8 mouse cellular contexts compared by ENCODE assay signal in the genomic region with DNA sequence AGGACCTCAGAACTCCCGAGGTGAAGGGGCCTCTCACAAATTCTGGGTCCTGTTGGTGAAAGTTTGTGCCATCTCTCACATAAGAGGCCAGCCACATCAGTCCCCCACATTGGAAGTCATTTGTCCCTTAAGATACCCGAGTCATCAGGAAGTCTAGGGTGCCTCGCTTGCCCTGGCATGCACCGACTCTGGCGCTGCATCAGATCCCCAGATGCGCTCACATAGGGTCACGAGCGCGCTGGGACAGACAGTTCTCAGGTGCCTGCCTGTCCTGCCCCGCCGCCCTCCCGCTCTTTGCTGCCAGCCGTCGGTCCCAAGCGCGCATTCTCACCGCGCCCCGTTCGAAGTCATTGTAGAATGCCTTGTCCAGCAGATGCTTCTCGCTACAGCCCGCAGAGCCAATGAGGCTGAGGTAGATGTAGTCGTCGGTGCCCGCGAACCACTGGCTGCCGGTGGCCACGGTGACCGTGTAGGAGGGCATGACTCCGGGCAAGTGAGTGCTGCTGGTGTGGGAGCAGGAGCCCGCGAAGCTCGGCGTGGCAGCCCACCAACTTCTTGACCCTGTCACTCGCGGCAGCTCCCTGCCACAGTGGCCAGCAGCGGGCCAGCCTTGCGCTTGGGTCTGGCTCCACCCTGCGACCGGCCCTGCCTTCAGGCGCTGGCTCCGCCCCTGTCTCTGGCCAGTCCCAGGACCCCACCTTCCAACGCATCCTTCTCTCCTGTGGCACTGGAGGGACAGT. TPM values are rescaled to one million over a fixed set of nuclear protein-coding genes. Genes with fewer than 3 reads are reported as not detected.
DNase-seq lines count a peak whose midpoint lies in the region; ATAC-seq lines count a peak whose summit lies in the region.

A gene (minus strand): TSS at position 635 of the 740 bp plus-strand sequence.

- peaks cover 37% of the 10 kb centered on the region for H3K27me3 ChIP-seq in embryonic facial prominence, embryonic 14.5 days (replicated peaks; ENCODE audit: control insufficient read depth, insufficient read depth, low read length)
- peaks cover 36% of the 10 kb centered on the region for H3K27me3 ChIP-seq in heart, embryonic 12.5 days (replicated peaks)

- H3K36me3 ChIP-seq in embryonic facial prominence, embryonic 14.5 days (ENCODE audit: control insufficient read depth, insufficient read depth, low read length): no peaks in the 10 kb centered on the region
- no peaks in the 10 kb centered on the region for H3K36me3 ChIP-seq in heart, embryonic 12.5 days

- H3K4me2 ChIP-seq in embryonic facial prominence, embryonic 14.5 days (ENCODE audit: low read depth, low read length): peak within 1 kb of the TSS; percentile 53
- H3K4me2 ChIP-seq in heart, embryonic 12.5 days: peak within 1 kb of the TSS; percentile 85

- peak; percentile 10 for DNase-seq in right cerebral cortex, postnatal 14 days
- no peak for DNase-seq in right cerebral cortex, postnatal 36 days (ENCODE audit: low spot score in 2 of 2)
- DNase-seq in embryonic facial prominence, embryonic 14.5 days (ENCODE audit: low spot score): no peak
- DNase-seq in kidney, postnatal 14 days: peak; percentile 23
- DNase-seq in thymus, adult 18-20 months: no peak
- DNase-seq in layer of hippocampus, adult 9-10 months (ENCODE audit: low spot score): no peak

- H3K9me3 ChIP-seq in embryonic facial prominence, embryonic 14.5 days (ENCODE audit: control insufficient read depth, low read length): no peaks in the 10 kb centered on the region
- H3K9me3 ChIP-seq in heart, embryonic 12.5 days (replicated peaks): no peaks in the 10 kb centered on the region

- 0 out of 2 replicates have a peak within 1 kb of the TSS, but pooled peaks have one; percentile 19 for H3K9ac ChIP-seq in embryonic facial prominence, embryonic 14.5 days (ENCODE audit: low read depth, low read length)
- H3K9ac ChIP-seq in heart, embryonic 12.5 days: peak within 1 kb of the TSS; percentile 51

- 0 out of 2 replicates have a peak, but pooled peaks cover 6% of the 10 kb centered on the region for H3K4me1 ChIP-seq in embryonic facial prominence, embryonic 14.5 days (ENCODE audit: control insufficient read depth, insufficient read depth, low read length)
- H3K4me1 ChIP-seq in heart, embryonic 12.5 days (replicated peaks): 0 out of 2 replicates have a peak, but pooled peaks cover 7% of the 10 kb centered on the region

- ATAC-seq in embryonic facial prominence, embryonic 14.5 days (ENCODE audit: low read depth): no peak
- no peak for ATAC-seq in heart, embryonic 12.5 days (ENCODE audit: insufficient number of reproducible peaks, low FRiP score)
- peak; percentile 33 for ATAC-seq in megakaryocyte progenitor cell, adult 5-6 weeks (replicated peaks; ENCODE audit: poor library complexity)

- H3K4me3 ChIP-seq in embryonic facial prominence, embryonic 14.5 days (ENCODE audit: low read depth, low read length): peak within 1 kb of the TSS; percentile 30
- H3K4me3 ChIP-seq in heart, embryonic 12.5 days: peak within 1 kb of the TSS; percentile 49

- H3K27ac ChIP-seq in embryonic facial prominence, embryonic 14.5 days (replicated peaks; ENCODE audit: low read depth, low read length): no peak within 1 kb of the TSS
- H3K27ac ChIP-seq in heart, embryonic 12.5 days (ENCODE audit: poor library complexity, severe bottlenecking): no peak within 1 kb of the TSS

- WGBS in embryonic facial prominence, embryonic 14.5 days: 3% methylated on average over 31 of the region's 43 CpGs
- WGBS in heart, embryonic 12.5 days: 4% methylated on average over 43 of the region's 43 CpGs

RNA-seq across cellular contexts. Expression of the gene that starts here (rescaled TPM):
- polyA plus RNA-seq in embryonic facial prominence, embryonic 14.5 days (2014; fragmentation: Nextera tagmentation; extraction: Ambion mirVana): 2.0 and 2.4 TPM in 2 replicates
- polyA plus RNA-seq in heart, embryonic 12.5 days (2016; fragmentation: Nextera tagmentation; extraction: Ambion mirVana): 2.6 and 2.7 TPM in 2 replicates
- total RNA-seq in megakaryocyte progenitor cell, adult 5-6 weeks (2015): 8.1 and 9.5 TPM in 2 replicates
- total RNA-seq in megakaryocyte progenitor cell, adult 5-6 weeks (2017): 5.9 and 12.3 TPM in 2 replicates

Comparison
In these comparisons a context has a peak if more than half of its experiments do, and no peak if none do; other contexts are left out.
1. DNase-seq: peak in right cerebral cortex, postnatal 14 days (single experiment) and kidney, postnatal 14 days (single experiment); none in right cerebral cortex, postnatal 36 days (0 of 2), embryonic facial prominence, embryonic 14.5 days (single experiment), thymus, adult 18-20 months (0 of 2) and layer of hippocampus, adult 9-10 months (single experiment).